Mouse (Mus musculus): ENCODE results near the gene Fam126b. TPM values are rescaled to one million over a fixed set of nuclear protein-coding genes. Genes with fewer than 3 reads are reported as not detected.
A peak's percentile ranks its signal among the peaks of the same experiment; 100 is the strongest.
"Not testable (repeated sequence)": the region's sequence is repeated elsewhere in the genome, so short reads cannot be mapped to it uniquely, and the experiment has no call there.

Gene Fam126b
- polyA plus RNA-seq, 1 experiment from 2014 or later = 8.0 TPM

DNA sequence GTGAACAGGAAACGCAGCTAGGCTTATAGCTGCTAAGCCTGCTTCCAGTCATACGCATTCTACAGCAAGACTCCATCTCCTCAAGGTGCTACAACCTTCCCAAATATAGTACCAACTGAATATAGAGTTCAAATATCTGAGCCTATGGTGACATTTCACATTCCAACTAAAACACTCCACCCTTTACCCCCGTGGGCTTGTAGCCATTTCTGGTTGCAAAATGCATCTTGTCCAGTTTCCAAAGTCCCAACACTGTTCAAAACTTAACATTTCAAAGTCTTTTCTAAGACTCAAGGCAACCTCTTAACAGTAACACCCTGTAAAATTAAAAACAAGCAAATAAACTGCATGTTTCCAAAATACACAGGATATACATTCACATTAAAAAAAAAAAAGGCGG is 29.0 kb upstream of the Fam126b start:
- WGBS = 85% methylated on average over 4 of the region's 4 CpGs
- H3K9me3 ChIP-seq (ENCODE audit: control insufficient read depth, low read length) = no peaks in the 10 kb centered on the region
- no peak overlapping the region for H3K4me2 ChIP-seq (ENCODE audit: low read depth, low read length, severe bottlenecking)
- no peak overlapping the region for H3K4me3 ChIP-seq (ENCODE audit: low read depth, low read length)
- H3K9ac ChIP-seq (ENCODE audit: low read length) = no peak overlapping the region
- no peaks in the 10 kb centered on the region for H3K36me3 ChIP-seq (ENCODE audit: control insufficient read depth, insufficient read depth, low read length)
- DNase-seq (ENCODE audit: low spot score) (no peak), ATAC-seq (replicated peaks; ENCODE audit: low FRiP score) (no peak)
- H3K4me1 ChIP-seq (replicated peaks; ENCODE audit: control insufficient read depth, insufficient read depth, low read length) = no peaks in the 10 kb centered on the region
- H3K27ac ChIP-seq (ENCODE audit: low read depth, low read length) = no peak overlapping the region
- no peaks in the 10 kb centered on the region for H3K27me3 ChIP-seq (ENCODE audit: control insufficient read depth, insufficient read depth, low read length)

DNA sequence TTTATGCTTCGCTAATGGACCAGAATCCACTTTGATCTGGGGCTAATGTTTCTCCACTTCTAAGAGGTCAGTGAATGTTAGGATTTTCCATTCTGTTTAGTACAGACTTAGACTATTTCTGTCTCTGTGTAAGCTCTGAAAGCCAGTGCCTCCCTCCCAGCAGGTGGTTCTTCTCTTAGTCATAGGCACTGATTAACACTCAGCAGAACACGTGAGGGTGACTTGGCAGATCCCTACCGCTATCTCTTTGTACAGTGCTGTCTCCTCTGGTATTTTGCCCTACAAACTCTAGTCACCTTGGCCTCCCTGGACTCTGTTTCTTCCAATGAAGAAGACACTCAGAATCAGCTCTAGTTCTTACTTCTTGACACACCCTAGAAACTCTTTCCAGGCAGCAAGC is 28.3 kb upstream of the Fam126b start:
- DNase-seq (ENCODE audit: low spot score) = no peak
- Histone ChIP-seq H3K4me2 (ENCODE audit: low read depth, low read length, severe bottlenecking) (no peak overlapping the region), H3K36me3 (ENCODE audit: control insufficient read depth, insufficient read depth, low read length) (no peaks in the 10 kb centered on the region), H3K4me1 (replicated peaks; ENCODE audit: control insufficient read depth, insufficient read depth, low read length) (no peaks in the 10 kb centered on the region), H3K9me3 (ENCODE audit: control insufficient read depth, low read length) (no peaks in the 10 kb centered on the region), H3K27ac (ENCODE audit: low read depth, low read length) (no peak overlapping the region), H3K9ac (ENCODE audit: low read length) (no peak overlapping the region), H3K27me3 (ENCODE audit: control insufficient read depth, insufficient read depth, low read length) (no peaks in the 10 kb centered on the region), H3K4me3 (ENCODE audit: low read depth, low read length) (no peak overlapping the region)
- ATAC-seq (replicated peaks; ENCODE audit: low FRiP score) = no peak
- whole genome bisulfite sequencing = 76% methylated on average over 3 of the region's 3 CpGs

DNA sequence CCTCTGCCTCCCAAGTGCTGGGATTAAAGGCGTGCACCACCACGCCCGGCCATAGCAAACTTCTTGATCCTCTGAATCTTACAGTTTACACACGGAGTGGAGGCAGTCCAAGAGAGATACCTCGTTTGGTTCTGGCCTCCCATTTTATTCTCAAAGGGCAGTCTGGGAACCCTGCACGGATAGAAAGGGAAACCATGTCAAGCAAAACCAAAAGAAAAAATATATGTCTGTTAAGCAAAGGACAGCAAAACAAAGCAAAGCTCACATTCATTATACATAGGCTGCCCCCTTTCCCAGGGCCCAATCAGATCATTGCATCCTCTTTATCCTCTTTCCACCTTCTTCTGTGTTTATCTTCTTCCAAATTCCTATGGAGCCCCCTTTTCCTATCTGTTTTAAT is 27.7 kb upstream of the Fam126b start:
- DNase-seq (ENCODE audit: low spot score) (no peak), ATAC-seq (replicated peaks; ENCODE audit: low FRiP score) (no peak)
- no peaks in the 10 kb centered on the region for H3K4me1 ChIP-seq (replicated peaks; ENCODE audit: control insufficient read depth, insufficient read depth, low read length)
- H3K27me3 ChIP-seq (ENCODE audit: control insufficient read depth, insufficient read depth, low read length) = no peaks in the 10 kb centered on the region
- H3K27ac ChIP-seq (ENCODE audit: low read depth, low read length) = no peak overlapping the region
- no peaks in the 10 kb centered on the region for H3K9me3 ChIP-seq (ENCODE audit: control insufficient read depth, low read length)
- H3K4me3 ChIP-seq (ENCODE audit: low read depth, low read length) = no peak overlapping the region
- WGBS = 86% methylated on average over 6 of the region's 6 CpGs
- no peaks in the 10 kb centered on the region for H3K36me3 ChIP-seq (ENCODE audit: control insufficient read depth, insufficient read depth, low read length)
- H3K9ac ChIP-seq (ENCODE audit: low read length) = no peak overlapping the region
- no peak overlapping the region for H3K4me2 ChIP-seq (ENCODE audit: low read depth, low read length, severe bottlenecking)

DNA sequence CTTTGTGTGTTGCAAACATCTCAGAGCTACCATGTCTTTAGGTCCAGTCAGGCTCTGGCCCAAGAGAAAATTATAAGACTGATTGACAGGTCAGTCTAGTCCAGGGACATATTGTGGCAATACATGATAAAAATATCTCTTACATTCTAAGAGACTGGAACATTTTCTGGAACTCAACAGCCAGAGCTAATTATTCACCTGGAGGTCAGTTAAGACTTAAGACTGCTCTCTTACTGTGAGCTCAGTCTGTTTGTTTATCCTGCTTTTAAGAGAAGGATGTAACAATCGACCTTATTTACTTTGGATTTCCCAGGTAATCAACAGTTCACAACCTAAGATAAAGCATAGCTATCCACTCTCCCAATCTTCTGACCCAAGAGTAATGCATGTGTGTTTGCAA is 24.5 kb upstream of the Fam126b start:
- Histone ChIP-seq H3K9ac (ENCODE audit: low read length) (no peak overlapping the region), H3K36me3 (ENCODE audit: control insufficient read depth, insufficient read depth, low read length) (no peaks in the 10 kb centered on the region), H3K4me1 (replicated peaks; ENCODE audit: control insufficient read depth, insufficient read depth, low read length) (no peaks in the 10 kb centered on the region), H3K27ac (ENCODE audit: low read depth, low read length) (no peak overlapping the region), H3K4me2 (ENCODE audit: low read depth, low read length, severe bottlenecking) (no peak overlapping the region), H3K9me3 (ENCODE audit: control insufficient read depth, low read length) (no peaks in the 10 kb centered on the region; the same call in 1 of the 2 replicates), H3K27me3 (ENCODE audit: control insufficient read depth, insufficient read depth, low read length) (no peaks in the 10 kb centered on the region), H3K4me3 (ENCODE audit: low read depth, low read length) (no peak overlapping the region)
- 50% methylated on average over 1 of the region's 1 CpGs for WGBS
- ATAC-seq (replicated peaks; ENCODE audit: low FRiP score) = no peak
- DNase-seq (ENCODE audit: low spot score) = no peak

DNA sequence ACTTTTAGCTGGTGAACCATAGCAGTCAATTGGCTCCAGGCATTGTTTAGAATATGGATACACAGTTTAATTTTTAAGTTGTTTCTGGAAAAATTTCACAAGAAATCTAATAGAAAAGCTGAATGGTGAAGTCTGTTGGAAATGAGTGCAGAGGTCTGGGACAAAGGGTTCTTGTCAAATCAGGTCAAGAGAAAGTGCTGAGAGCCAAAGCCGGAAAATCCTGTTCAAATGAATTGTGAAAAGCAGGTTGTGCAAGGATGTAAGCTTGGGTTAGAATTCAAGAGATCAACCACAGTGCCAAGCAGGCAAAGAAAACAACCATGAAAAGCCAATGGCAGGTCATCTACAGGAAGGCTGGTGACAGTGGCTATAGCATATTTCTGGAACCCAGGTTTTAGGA is 24.0 kb upstream of the Fam126b start:
- DNase-seq (ENCODE audit: low spot score) (no peak), ATAC-seq (replicated peaks; ENCODE audit: low FRiP score) (no peak)
- 95% methylated on average over 1 of the region's 1 CpGs for WGBS
- no peaks in the 10 kb centered on the region for H3K36me3 ChIP-seq (ENCODE audit: control insufficient read depth, insufficient read depth, low read length)
- no peaks in the 10 kb centered on the region for H3K4me1 ChIP-seq (replicated peaks; ENCODE audit: control insufficient read depth, insufficient read depth, low read length)
- H3K9me3 ChIP-seq (ENCODE audit: control insufficient read depth, low read length) = no peaks in the 10 kb centered on the region; the same call in 1 of the 2 replicates
- no peak overlapping the region for H3K9ac ChIP-seq (ENCODE audit: low read length)
- H3K4me3 ChIP-seq (ENCODE audit: low read depth, low read length) = no peak overlapping the region
- H3K27ac ChIP-seq (ENCODE audit: low read depth, low read length) = no peak overlapping the region
- H3K4me2 ChIP-seq (ENCODE audit: low read depth, low read length, severe bottlenecking) = no peak overlapping the region
- H3K27me3 ChIP-seq (ENCODE audit: control insufficient read depth, insufficient read depth, low read length) = no peaks in the 10 kb centered on the region

DNA sequence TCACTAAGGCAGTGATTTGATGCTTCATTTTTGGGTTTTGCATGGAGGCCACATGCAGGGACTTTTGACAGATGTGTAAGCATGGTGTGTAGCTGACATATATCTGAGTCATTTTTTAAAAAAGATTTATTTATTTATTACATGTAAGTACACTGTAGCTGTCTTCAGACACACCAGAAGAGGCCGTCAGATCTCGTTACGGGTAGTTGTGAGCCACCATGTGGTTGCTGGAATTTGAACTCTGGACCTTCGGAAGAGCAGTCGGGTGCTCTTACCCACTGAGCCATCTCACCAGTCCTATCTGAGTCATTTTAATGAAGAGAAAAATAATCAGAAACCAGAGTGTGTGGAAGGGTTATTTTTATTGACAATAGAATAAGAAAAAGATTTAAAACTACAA is 23.5 kb upstream of the Fam126b start:
- not testable (repeated sequence) for DNase-seq (ENCODE audit: low spot score); H3K9me3 ChIP-seq (ENCODE audit: control insufficient read depth, low read length); H3K36me3 ChIP-seq (ENCODE audit: control insufficient read depth, insufficient read depth, low read length); H3K4me2 ChIP-seq (ENCODE audit: low read depth, low read length, severe bottlenecking); H3K4me3 ChIP-seq (ENCODE audit: low read depth, low read length); ATAC-seq (replicated peaks; ENCODE audit: low FRiP score); H3K27me3 ChIP-seq (ENCODE audit: control insufficient read depth, insufficient read depth, low read length); H3K4me1 ChIP-seq (replicated peaks; ENCODE audit: control insufficient read depth, insufficient read depth, low read length); H3K9ac ChIP-seq (ENCODE audit: low read length); H3K27ac ChIP-seq (ENCODE audit: low read depth, low read length)
- 89% methylated on average over 5 of the region's 5 CpGs for WGBS

DNA sequence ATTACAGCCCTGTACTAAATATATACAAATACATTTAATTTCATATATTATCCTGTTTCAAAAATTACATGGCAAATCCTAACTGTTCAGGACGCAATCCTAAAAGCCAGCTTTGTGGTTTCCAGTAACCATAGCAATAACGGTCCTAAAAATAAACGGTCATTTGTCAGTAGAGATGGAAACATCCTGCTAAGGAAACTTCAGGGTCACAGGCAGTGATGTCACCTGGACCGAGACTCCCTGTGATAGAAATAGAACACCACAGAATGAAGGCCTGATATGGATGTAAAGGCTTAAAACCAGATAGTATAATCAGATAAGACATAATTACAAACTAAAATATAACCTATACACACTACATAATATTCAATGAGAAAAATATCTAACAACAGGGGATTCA is 17.6 kb upstream of the Fam126b start:
- Histone ChIP-seq H3K36me3 (ENCODE audit: control insufficient read depth, insufficient read depth, low read length) (no peaks in the 10 kb centered on the region), H3K4me2 (ENCODE audit: low read depth, low read length, severe bottlenecking) (no peak overlapping the region), H3K9ac (ENCODE audit: low read length) (no peak overlapping the region), H3K4me3 (ENCODE audit: low read depth, low read length) (no peak overlapping the region), H3K27me3 (ENCODE audit: control insufficient read depth, insufficient read depth, low read length) (no peaks in the 10 kb centered on the region), H3K27ac (ENCODE audit: low read depth, low read length) (no peak overlapping the region), H3K4me1 (replicated peaks; ENCODE audit: control insufficient read depth, insufficient read depth, low read length) (no peaks in the 10 kb centered on the region), H3K9me3 (ENCODE audit: control insufficient read depth, low read length) (no peaks in the 10 kb centered on the region; the same call in 1 of the 2 replicates)
- ATAC-seq (replicated peaks; ENCODE audit: low FRiP score) (no peak), DNase-seq (ENCODE audit: low spot score) (no peak)
- WGBS = 90% methylated on average over 4 of the region's 4 CpGs

DNA sequence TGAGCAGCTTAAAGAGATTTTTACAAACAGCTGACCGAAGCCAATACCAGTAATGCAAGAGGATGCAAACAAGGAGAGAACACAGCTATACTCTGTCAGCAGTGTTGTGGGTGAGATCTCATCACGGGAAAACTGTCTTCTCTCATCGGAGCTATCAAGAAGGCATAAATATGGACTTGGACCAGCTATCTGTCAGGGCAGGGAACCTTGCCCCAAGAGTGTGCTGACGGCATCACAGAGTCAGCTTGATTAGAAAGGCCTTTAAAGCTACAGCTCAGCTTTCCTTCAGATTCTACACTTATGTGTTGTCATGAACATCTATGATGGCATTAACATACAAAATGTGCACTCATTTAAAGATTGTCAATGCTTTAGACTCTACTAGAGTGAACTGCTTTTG is 16.6 kb upstream of the Fam126b start:
- Histone ChIP-seq H3K4me2 (ENCODE audit: low read depth, low read length, severe bottlenecking) (no peak overlapping the region), H3K36me3 (ENCODE audit: control insufficient read depth, insufficient read depth, low read length) (no peaks in the 10 kb centered on the region), H3K9ac (ENCODE audit: low read length) (no peak overlapping the region), H3K27me3 (ENCODE audit: control insufficient read depth, insufficient read depth, low read length) (no peaks in the 10 kb centered on the region), H3K4me1 (replicated peaks; ENCODE audit: control insufficient read depth, insufficient read depth, low read length) (no peaks in the 10 kb centered on the region), H3K4me3 (ENCODE audit: low read depth, low read length) (no peak overlapping the region), H3K9me3 (ENCODE audit: control insufficient read depth, low read length) (no peaks in the 10 kb centered on the region), H3K27ac (ENCODE audit: low read depth, low read length) (no peak overlapping the region)
- ATAC-seq (replicated peaks; ENCODE audit: low FRiP score) (no peak), DNase-seq (ENCODE audit: low spot score) (no peak)
- WGBS = 81% methylated on average over 4 of the region's 4 CpGs

DNA sequence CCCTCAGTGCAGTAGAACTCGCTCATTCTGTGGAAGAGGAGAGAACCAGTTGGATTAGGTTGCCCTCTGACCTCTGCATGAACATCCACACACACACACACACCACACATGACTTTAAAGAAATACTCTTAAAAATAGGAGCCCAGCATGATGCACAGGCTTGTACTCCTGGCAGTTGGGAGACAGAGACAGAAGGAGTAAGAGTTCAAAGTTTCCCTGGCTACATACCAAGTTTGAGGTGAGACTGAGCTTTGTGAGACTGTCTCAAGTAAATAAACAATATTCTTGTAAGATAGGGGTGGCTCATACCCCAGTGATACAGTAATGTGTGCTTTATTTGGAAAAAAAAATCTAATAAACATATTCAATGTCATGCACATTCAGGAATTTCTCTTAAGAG is 1.4 kb upstream of the Fam126b start:
- Histone ChIP-seq H3K4me3 (ENCODE audit: low read depth, low read length) (no peak overlapping the region), H3K36me3 (ENCODE audit: control insufficient read depth, insufficient read depth, low read length) (no peaks in the 10 kb centered on the region), H3K4me1 (replicated peaks; ENCODE audit: control insufficient read depth, insufficient read depth, low read length) (peaks cover 4% of the 10 kb centered on the region; the same call in 1 of the 2 replicates), H3K4me2 (ENCODE audit: low read depth, low read length, severe bottlenecking) (peak overlapping the region; percentile 61; the same call in 1 of the 2 replicates), H3K9me3 (ENCODE audit: control insufficient read depth, low read length) (no peaks in the 10 kb centered on the region), H3K27me3 (ENCODE audit: control insufficient read depth, insufficient read depth, low read length) (no peaks in the 10 kb centered on the region), H3K27ac (ENCODE audit: low read depth, low read length) (no peak overlapping the region), H3K9ac (ENCODE audit: low read length) (no peak overlapping the region)
- no peak for DNase-seq (ENCODE audit: low spot score)
- ATAC-seq (replicated peaks; ENCODE audit: low FRiP score) = no peak
- WGBS = 79% methylated on average over 1 of the region's 1 CpGs
